Mouse (Mus musculus) heart, embryonic 14.5 days (tissue): Measurements from ENCODE around the gene Hap1. TPM values are rescaled to one million over a fixed set of nuclear protein-coding genes. Genes with fewer than 3 reads are reported as not detected.

Source experiments
- polyA plus RNA-seq: library from polyadenylated mRNA; unstranded; fragments of >200 nt; fragmentation: Nextera tagmentation; extraction: Ambion mirVana; gene quantifications from 2 replicates; pipeline ENCODE4 v1.2.1, GENCODE M21; 2014

Gene Hap1
- polyA plus RNA-seq, 1 experiment from 2014 or later, result 4.3 TPM

Other genes with a start within 250 kb of the Hap1 start
- gene Krt13, start 234.6 kb downstream of the Hap1 start, polyA plus RNA-seq, result not detected in 2 replicates
- gene Krt15, start 220.2 kb downstream of the Hap1 start, polyA plus RNA-seq, result 0.50 TPM in 1 of 2 replicates, not detected in the other
- gene Krt19, start 207.5 kb downstream of the Hap1 start, polyA plus RNA-seq, result 30.7 and 35.0 TPM in 2 replicates
- gene Krt9, start 162.9 kb downstream of the Hap1 start, polyA plus RNA-seq, result not detected in 2 replicates
- gene Krt14, start 148.6 kb downstream of the Hap1 start, polyA plus RNA-seq, result 1.5 and 1.9 TPM in 2 replicates
- gene Krt16, start 107.2 kb downstream of the Hap1 start, polyA plus RNA-seq, result not detected in 2 replicates
- gene Krt17, start 95.1 kb downstream of the Hap1 start, polyA plus RNA-seq, result 1.4 TPM in 2 replicates
- gene Krt42, start 86.3 kb downstream of the Hap1 start, polyA plus RNA-seq, result not detected in 2 replicates
- 1,807 and 1,900 TPM in 2 replicates for gene Eif1, start 36.2 kb downstream of the Hap1 start, polyA plus RNA-seq
- gene Gast, start 21.7 kb downstream of the Hap1 start, polyA plus RNA-seq, result not detected in 2 replicates
- 117 and 118 TPM in 2 replicates for gene Jup, start 41.6 kb upstream of the Hap1 start, polyA plus RNA-seq
- 54.7 and 58.1 TPM in 2 replicates for gene P3h4, start 58.7 kb upstream of the Hap1 start, polyA plus RNA-seq
- gene Fkbp10, start 59.6 kb upstream of the Hap1 start, polyA plus RNA-seq, result 94.5 and 95.3 TPM in 2 replicates
- gene Nt5c3b, start 85.7 kb upstream of the Hap1 start, polyA plus RNA-seq, result 95.8 and 102 TPM in 2 replicates
- 0.36 and 0.44 TPM in 2 replicates for gene Klhl10, start 85.8 kb upstream of the Hap1 start, polyA plus RNA-seq
- gene Klhl11, start 116.6 kb upstream of the Hap1 start, polyA plus RNA-seq, result 8.6 and 9.3 TPM in 2 replicates
- 51.6 and 54.0 TPM in 2 replicates for gene Acly, start 171.9 kb upstream of the Hap1 start, polyA plus RNA-seq
- 0.13 and 1.0 TPM in 2 replicates for gene Ttc25, start 189.5 kb upstream of the Hap1 start, polyA plus RNA-seq
- 19.2 and 20.8 TPM in 2 replicates for gene Cnp, start 218.8 kb upstream of the Hap1 start, polyA plus RNA-seq